Mouse (Mus musculus) left cerebral cortex, postnatal 14 days (tissue): ENCODE data around the gene Cwc27. TPM values are rescaled to one million over a fixed set of nuclear protein-coding genes. Genes with fewer than 3 reads are reported as not detected.

ENCODE experiments used
- DNase-seq, 2 experiments: peaks; one replicate each; pipeline ENCODE4 v3.0.0; 2021 to 2022; ENCODE audit warnings: low spot score in 2 of 2, mixed read lengths in 1 of 2
- intact Hi-C: fragments of 180-260 bp; cut with DNase I; formaldehyde crosslinking; loops from one replicate; pipeline ENCODE4 v1.15.1; 2025
- long read RNA-seq, 2 experiments: library from polyadenylated mRNA; stranded (forward); transcript quantifications; one replicate each; pipeline ENCODE4 v2.0.0; 2021
- total RNA-seq, 2 experiments: library from RNA; stranded (reverse); gene quantifications; 2 replicates each; pipeline ENCODE4 v1.2.3; 2021

Gene Cwc27
- 10 to 100 TPM; 17.4 to 18.4 TPM for total RNA-seq
- long read RNA-seq, experiment 1, transcript Cwc27-201 (14 exons, 2,071 nt), result major isoform, 21 of 32 reads
- long read RNA-seq, experiment 1, partial matches to known transcripts, result 4 of 32 reads
- long read RNA-seq, experiment 1, other reads (novel, unspliced or antisense), result 7 of 32 reads
- long read RNA-seq, experiment 2, transcript Cwc27-201 (14 exons, 2,071 nt), result major isoform, 12 of 26 reads
- long read RNA-seq, experiment 2, partial matches to known transcripts, result 5 of 26 reads
- long read RNA-seq, experiment 2, other reads (novel, unspliced or antisense), result 9 of 26 reads

DNA sequence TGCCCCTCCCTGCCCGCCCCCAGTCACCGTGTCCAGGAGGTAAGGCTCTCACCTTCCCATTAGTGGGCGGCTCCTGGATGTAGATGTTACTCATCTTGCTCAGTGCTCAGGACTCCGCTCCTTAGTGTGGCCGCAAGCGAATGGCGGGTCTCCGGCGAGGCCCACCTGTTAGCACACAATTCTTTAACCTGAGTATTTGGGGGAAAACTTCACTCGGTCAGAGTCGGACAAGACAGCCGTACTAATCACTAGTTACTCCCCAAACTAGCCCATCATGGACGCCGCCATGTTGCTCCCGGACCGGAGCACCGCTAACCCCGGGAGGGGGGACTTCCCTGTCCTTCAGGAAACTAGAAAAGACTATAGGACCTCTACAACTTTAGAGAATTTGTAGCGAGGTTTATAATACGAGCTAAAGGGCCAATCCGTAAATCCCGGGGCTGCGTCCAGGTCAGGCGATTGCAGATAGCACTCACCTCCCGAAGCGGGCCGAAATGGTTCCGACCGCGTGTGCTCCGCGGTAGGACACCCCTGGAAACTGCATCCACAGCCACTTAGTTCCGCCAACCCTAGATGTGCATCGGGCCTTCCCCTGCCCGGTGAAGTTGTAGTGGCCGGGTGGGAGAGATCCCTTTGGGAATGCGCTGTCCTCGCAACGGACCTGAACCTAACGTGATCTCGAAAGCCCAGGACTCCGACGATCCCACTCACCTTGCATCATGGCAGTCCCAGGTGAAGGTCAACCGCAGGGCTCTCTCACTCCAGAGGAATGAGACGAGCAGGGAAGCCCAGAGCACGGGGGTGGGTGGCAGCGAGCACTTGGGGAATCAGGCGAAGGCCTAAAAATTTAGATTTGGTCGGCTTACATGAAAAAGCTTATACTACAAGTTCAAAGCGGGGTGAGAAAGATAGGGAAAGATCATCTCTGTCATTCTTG lies at the start of gene Cwc27:
Gene Cwc27, minus strand, starts transcription at position 508 of the 937 bp plus-strand sequence.
- intact Hi-C loops, result loop anchor here (10.0 kb wide), 1 partner anchor 408 kb away; no protein-coding TSS in a partner anchor
- peak; percentile 81 for DNase-seq

DNA sequence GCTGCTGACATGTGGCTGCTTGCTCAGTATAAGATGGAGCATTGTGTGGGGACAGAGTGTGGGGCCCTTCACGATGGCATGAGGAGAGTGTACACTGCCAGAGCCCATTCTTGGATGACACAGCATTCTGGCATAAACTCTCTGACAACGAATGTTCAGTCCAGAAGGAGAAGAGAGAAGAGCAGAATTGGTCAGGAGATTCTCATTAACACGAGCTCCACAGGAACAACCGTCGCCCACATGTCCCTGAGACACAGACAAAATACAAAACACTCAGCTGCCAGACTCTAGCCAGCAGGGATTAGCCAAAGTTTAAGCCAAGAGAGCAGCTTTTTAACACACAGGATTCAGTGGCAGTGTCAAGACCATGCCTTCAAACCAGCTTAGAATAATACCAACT lies 49.8 kb upstream of the Cwc27 start:
- DNase-seq, result no peak
- intact Hi-C loops, result no loop called here

- peak in 1 of 2 experiments; percentile 15 for DNase-seq
- intact Hi-C loops, result no loop called here
Measured at GRCm38 (mm10) chr13:104863127-104863979, 46.4 kb upstream of the Cwc27 start, which contains the start of gene Shisal2b. Gene Shisal2b (minus strand): TSS chr13:104863893.

DNA sequence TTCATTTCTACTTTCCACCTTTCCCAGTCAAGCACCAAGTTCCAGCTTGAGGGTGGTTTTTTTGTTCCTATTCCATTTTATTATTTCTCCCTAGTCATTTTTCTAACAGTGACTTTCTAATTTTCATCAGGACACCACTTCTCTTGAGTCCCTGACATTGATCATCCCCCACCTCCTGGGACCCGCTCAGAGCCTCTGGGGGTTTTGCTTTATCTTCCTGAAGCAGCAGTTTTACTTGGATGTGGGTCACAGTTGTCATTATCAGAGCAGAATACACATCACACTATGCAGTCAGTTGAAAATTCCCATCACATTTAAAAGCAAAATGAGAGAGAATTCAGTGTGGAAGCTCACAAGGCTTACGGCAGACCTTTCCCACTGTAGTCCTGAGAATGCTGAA lies 36.7 kb upstream of the Cwc27 start:
- intact Hi-C loops, result no loop called here
- DNase-seq, result no peak

GRCm38 (mm10) chr13:104843295-104844089 lies 26.6 kb upstream of the Cwc27 start:
- intact Hi-C loops, result no loop called here
- no peak for DNase-seq

DNA sequence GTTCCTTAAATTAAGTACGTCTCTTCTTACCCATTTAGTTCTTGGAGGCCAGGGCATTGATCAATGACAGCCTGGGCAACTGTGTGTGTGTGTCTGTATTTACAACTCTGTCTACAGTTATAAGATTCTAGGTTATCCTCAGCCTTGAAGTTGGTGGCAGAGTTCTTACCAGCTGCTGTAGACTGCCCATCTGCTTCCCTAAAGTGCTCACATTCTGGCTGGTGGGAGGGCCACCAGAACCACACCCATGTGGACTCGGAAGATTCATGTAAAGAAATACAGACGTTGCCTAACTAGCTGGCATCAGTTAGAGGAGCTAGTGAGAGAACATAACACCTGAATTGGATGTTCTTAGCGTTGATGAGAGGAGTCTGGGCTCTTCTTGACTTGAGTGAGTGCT lies 25.0 kb upstream of the Cwc27 start:
- no peak for DNase-seq
- intact Hi-C loops, result no loop called here

DNA sequence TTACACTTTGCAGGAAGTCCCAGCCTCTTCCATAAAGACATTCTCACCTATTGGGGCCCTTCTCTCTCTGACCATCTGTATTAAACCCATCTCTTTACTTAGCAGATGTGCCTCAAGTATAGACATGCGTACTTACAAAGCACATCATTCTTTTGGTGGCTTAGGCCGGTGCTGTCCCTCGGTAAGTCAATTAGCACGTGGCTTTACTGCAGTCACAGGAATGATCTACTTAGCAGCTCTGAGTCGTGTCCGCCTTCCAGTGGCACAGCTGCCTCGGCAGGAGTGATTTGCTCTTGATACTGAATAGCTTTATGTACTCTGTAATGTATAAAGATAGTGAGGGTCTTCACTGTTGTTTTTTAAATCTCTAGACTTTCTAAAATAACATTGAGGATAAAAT lies 20.7 kb upstream of the Cwc27 start:
- intact Hi-C loops, result no loop called here

GRCm38 (mm10) chr13:104832811-104833210 lies 15.9 kb upstream of the Cwc27 start:
- DNase-seq, result no peak
- intact Hi-C loops, result no loop called here

More for the DNA sequence above, 20.7 kb upstream of the Cwc27 start:
- no peak for DNase-seq

- intact Hi-C loops, result no loop called here
- DNase-seq, result no peak
Measured at GRCm38 (mm10) chr13:104825470-104825869, 8.5 kb upstream of the Cwc27 start.

DNA sequence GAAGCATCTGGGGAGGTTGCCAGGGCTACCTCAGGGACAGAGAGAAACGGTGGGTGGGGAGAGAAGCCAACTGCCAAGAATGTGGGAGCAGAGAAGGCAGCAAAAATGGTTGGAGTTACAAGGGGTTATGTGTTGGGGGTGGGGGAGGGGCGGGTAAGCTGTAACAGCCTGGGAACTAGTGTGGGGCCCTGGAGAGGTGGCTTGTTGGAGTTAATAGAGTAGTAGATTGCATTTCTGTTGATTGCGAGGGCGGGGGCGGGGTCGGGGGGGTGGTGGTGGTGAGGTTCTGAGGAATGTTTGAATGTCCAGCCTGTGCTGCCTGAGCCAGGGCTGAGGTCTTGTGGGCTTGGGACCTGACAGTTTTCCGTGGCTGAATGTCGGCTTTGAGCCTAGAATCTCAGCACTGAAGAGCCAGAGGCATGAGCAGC lies 5.5 kb upstream of the Cwc27 start:
- intact Hi-C loops, result no loop called here
- no peak for DNase-seq

DNA sequence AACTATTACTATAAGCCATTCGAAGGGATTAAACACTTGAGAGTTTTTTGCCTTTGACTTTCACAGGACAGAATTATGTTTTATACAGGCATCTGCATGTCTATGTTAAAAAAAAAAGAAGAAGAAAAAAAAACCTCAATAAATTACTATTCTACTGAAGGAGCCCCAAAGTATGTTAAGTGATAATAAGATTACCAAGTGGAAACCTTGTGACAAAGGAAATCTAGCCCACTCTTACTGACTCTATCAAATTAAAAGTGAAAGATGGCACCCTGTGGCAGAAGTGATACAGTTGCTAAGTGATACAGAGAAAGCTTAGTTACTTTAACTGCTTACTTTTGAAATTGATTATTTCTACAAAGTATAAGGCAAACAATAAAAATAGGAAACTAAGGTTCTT lies 5.0 kb upstream of the Cwc27 start:
- intact Hi-C loops, result no loop called here
- no peak for DNase-seq

GRCm38 (mm10) chr13:104821192-104821591 lies 4.2 kb upstream of the Cwc27 start:
- no peak for DNase-seq
- intact Hi-C loops, result no loop called here

- intact Hi-C loops, result loop anchor here (10.0 kb wide), 1 partner anchor 407 kb away; no protein-coding TSS in a partner anchor
- DNase-seq, result no peak
Measured at GRCm38 (mm10) chr13:104817696-104818095, 754 bp upstream of the Cwc27 start.

DNA sequence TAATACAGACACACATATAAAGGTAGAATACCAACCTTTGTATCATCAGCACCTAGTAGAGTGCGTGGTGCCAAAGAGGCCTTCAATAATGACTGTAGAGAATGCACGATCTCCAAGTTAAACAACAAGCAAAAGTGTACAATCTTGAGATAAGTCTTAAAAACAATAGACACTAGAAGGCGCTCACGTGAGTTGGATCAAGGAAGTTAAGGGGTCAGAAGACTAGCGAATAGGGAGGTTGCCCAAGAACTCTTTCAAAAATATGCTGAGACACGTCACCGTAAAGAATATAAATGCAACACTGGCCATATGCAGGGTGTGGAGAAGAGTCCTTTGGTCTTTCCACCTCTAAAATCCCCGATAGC lies 690 bp downstream of the Cwc27 start:
- no peak for DNase-seq
- intact Hi-C loops, result loop anchor here (10.0 kb wide), 1 partner anchor 409 kb away; no protein-coding TSS in a partner anchor

- intact Hi-C loops, result loop anchor here (1.0 kb wide), 1 partner anchor 135 kb away; no protein-coding TSS in a partner anchor
- peak; percentile 41 to 57 for DNase-seq
Measured at GRCm38 (mm10) chr13:104805681-104806080, 11.3 kb downstream of the Cwc27 start.

- intact Hi-C loops, result no loop called here
Measured at GRCm38 (mm10) chr13:104799566-104800182, 17.3 kb downstream of the Cwc27 start.

DNA sequence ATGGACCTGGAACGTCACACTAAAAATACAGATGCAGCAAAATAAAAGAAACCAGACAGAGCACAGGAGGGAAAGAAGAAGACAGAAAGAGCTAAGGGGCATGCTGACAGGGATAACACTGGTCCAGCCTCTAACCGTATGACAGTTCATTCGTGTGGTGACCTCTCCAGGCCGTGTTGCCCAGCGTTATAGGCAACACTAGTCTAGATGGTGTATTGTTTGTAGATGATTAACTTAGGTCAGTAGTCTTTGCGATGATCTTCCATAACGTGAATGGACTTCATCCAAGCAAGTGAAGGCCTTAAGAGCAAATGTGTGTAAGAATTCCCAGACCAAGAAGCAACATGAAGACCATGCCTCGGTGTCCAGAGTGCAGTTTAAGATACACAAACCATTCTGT lies 17.9 kb downstream of the Cwc27 start:
- intact Hi-C loops, result no loop called here
- DNase-seq, result no peak

More at GRCm38 (mm10) chr13:104799566-104800182, 17.3 kb downstream of the Cwc27 start:
- no peak for DNase-seq

DNA sequence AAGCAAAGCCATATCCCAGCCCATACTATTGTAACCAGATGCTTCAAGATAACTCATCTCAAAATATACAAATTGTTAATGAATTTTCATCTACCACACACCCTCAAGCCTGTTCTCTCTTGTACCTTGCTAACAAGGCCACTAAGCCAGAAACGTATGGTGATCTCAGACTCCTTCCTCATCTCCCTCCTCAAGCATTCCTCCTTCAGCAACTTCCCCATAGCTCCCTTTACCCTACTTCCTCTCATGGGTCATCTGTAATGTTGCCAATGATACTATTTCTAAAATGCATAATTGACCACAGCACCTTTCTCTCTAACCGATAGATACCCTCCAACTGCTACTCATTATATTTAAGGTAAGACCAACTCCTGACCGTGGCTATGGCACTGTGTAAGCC lies 22.5 kb downstream of the Cwc27 start:
- intact Hi-C loops, result no loop called here
- DNase-seq, result no peak
